Mouse (Mus musculus) left cerebral cortex, adult 8-10 months (tissue): Measurements from ENCODE around the gene Aass. TPM values are rescaled to one million over a fixed set of nuclear protein-coding genes. Genes with fewer than 3 reads are reported as not detected.

ENCODE experiments used
- DNase-seq, 2 experiments: peaks; one replicate each; pipeline ENCODE4 v3.0.0; 2022; ENCODE audit warnings: low spot score in 2 of 2
- total RNA-seq, 4 experiments: library from RNA; stranded (reverse); gene quantifications; 2 replicates each; pipeline ENCODE4 v1.2.4; 2022

Aass gene
- total RNA-seq, 4 experiments from 2014 or later: 3.6 to 5.6 (median 3.8) TPM

GRCm38 (mm10) chr6:23055734-23056133, 77.1 kb downstream of the Aass start:
- DNase-seq: no peak

GRCm38 (mm10) chr6:23048836-23049235, 84.0 kb downstream of the Aass start:
- DNase-seq: no peak

DNA sequence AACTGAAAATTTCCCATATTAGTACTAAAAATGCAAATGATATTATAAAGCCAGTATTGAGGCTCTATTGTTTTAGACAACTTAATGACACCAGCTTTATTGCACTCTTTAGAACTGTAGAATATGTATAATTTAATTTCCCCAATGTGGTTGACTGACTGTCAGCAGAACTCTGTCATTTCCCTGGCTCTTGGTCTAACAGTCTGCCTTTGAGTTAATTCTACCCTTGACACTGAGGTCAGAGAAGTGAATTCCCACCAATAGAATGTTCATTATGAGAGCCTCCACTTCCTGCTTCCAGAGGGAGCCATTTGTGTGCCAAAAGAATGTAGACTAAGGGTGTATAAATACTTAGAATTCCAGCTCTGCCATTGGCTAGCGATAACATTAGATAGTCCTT, 104.5 kb downstream of the Aass start:
- DNase-seq: no peak

Other genes with a start within 250 kb of the Aass start
- under 1 TPM in 3 of 4 experiments, not detected in 1; 0.27 to 0.44 (median 0.42) TPM for gene Fezf1, start 115.4 kb upstream of the Aass start, total RNA-seq